Mouse (Mus musculus): Measurements from ENCODE around the gene Ifrd1. TPM values are rescaled to one million over a fixed set of nuclear protein-coding genes. Genes with fewer than 3 reads are reported as not detected.

Gene Ifrd1
- 101 TPM for polyA plus RNA-seq (2017; shearing (Covaris generic))

GRCm38 (mm10) chr12:40248454-40249180 is at the start of gene Ifrd1:
Gene Ifrd1, minus strand, starts transcription at chr12:40248504.

GRCm38 (mm10) chr12:40199302-40199701 is 49.0 kb downstream of the Ifrd1 start, which contains the start of gene Lsmem1:
Gene Lsmem1, minus strand, starts transcription at chr12:40199490.

Other genes starting within 250 kb of the Ifrd1 start
- 67.9 TPM for gene Arl4a, start 210.5 kb downstream of the Ifrd1 start, polyA plus RNA-seq (2017; shearing (Covaris generic))
- gene Scin, start 114.3 kb downstream of the Ifrd1 start, polyA plus RNA-seq (2017; shearing (Covaris generic)), result 3.4 TPM
- not detected for gene Lsmem1, start 49.0 kb downstream of the Ifrd1 start, polyA plus RNA-seq (2017; shearing (Covaris generic))
- gene Zfp277, start 197.4 kb upstream of the Ifrd1 start, polyA plus RNA-seq (2017; shearing (Covaris generic)), result 36.5 TPM
- 1.3 TPM for gene Dock4, start 197.4 kb upstream of the Ifrd1 start, polyA plus RNA-seq (2017; shearing (Covaris generic))